Mouse (Mus musculus) lung, postnatal 0 days (tissue): Measurements from ENCODE around the gene Gm20388.

ENCODE experiments used
- CTCF ChIP-seq: IDR thresholded peaks from 2 replicates; pipeline ENCODE4 v1.5.1; 2016; ENCODE audit warnings: antibody characterized with exemption, mild to moderate bottlenecking
- EP300 ChIP-seq: IDR thresholded peaks from 2 replicates; pipeline ENCODE4 v1.6.1; 2016; ENCODE audit warnings: antibody characterized with exemption, mild to moderate bottlenecking, control low read depth

GRCm38 (mm10) chr8:123842086-123842485, 3931.4 kb downstream of the Gm20388 start:
- TF ChIP-seq CTCF (no peak), EP300 (no peak)
